Mouse (Mus musculus) forebrain, embryonic 12.5 days (tissue): ENCODE data around the gene Smyd4. TPM values are rescaled to one million over a fixed set of nuclear protein-coding genes. Genes with fewer than 3 reads are reported as not detected.
A peak's percentile ranks its signal among the peaks of the same experiment; 100 is the strongest.

Experiments used
- ATAC-seq: fragments of 200-750 bp; cut with Nextera tagmentation; 2 replicates; pipeline ENCODE4 v1.8.0; 2017; ENCODE audit warnings: moderate TSS enrichment; ENCODE audit not compliant: low FRiP score
- H3K27ac ChIP-seq: fragments of 300-500 bp; sonication (generic); 2 replicates; pipeline ENCODE4 v1.5.1; 2016; ENCODE audit warnings: mild to moderate bottlenecking
- H3K27me3 ChIP-seq: fragments of 300-500 bp; sonication (generic); 2 replicates; pipeline ENCODE4 v1.6.1; 2016; ENCODE audit warnings: mild to moderate bottlenecking
- H3K36me3 ChIP-seq: fragments of 300-500 bp; sonication (generic); replicated peaks from 2 replicates; pipeline ENCODE4 v1.6.1; 2016; ENCODE audit warnings: mild to moderate bottlenecking
- H3K4me1 ChIP-seq: fragments of 300-500 bp; sonication (generic); 2 replicates; pipeline ENCODE4 v1.6.1; 2016
- H3K4me2 ChIP-seq: fragments of 300-500 bp; sonication (generic); 2 replicates; pipeline ENCODE4 v1.6.1; 2016; ENCODE audit warnings: mild to moderate bottlenecking, moderate library complexity
- H3K4me3 ChIP-seq: fragments of 300-500 bp; sonication (generic); replicated peaks from 2 replicates; pipeline ENCODE4 v1.5.1; 2016; ENCODE audit warnings: mild to moderate bottlenecking
- H3K9ac ChIP-seq: fragments of 300-500 bp; sonication (generic); 2 replicates; pipeline ENCODE4 v1.6.1; 2016; ENCODE audit warnings: mild to moderate bottlenecking
- H3K9me3 ChIP-seq: fragments of 300-500 bp; sonication (generic); 2 replicates; pipeline ENCODE4 v1.6.1; 2016
- whole genome bisulfite sequencing: fragments of 180-500 bp; shearing (Covaris S2); methylation state at CpG from one replicate; pipeline ENCODE4 v1.1.7; 2016; 5-methylcytosine and 5-hydroxymethylcytosine counted together
- polyA plus RNA-seq: library from polyadenylated mRNA; unstranded; fragments of >200 nt; fragmentation: Nextera tagmentation; extraction: Ambion mirVana; gene quantifications from 2 replicates; pipeline ENCODE4 v1.2.1, GENCODE M21; 2016

The Smyd4 gene
- 20.0 and 21.0 TPM in 2 replicates for polyA plus RNA-seq

- H3K4me3 ChIP-seq: peak within 1 kb of the TSS; percentile 79
- H3K27ac ChIP-seq: peak within 1 kb of the TSS; percentile 54
- peaks cover 20% of the 10 kb centered on the region for H3K4me1 ChIP-seq
- no peaks in the 10 kb centered on the region for H3K27me3 ChIP-seq
- under 1% methylated on average over 56 of the region's 56 CpGs for WGBS
- peak within 1 kb of the TSS; percentile 84 for H3K4me2 ChIP-seq
- H3K9ac ChIP-seq: peak within 1 kb of the TSS; percentile 73
- H3K36me3 ChIP-seq: no peaks in the 10 kb centered on the region
- ATAC-seq: peak; percentile 100
- no peaks in the 10 kb centered on the region for H3K9me3 ChIP-seq
Observed at GRCm38 (mm10) chr11:75348199-75348889, at the start of gene Smyd4, which contains the start of gene Rpa1. Gene Smyd4 (plus strand): TSS chr11:75348433. Gene Rpa1 (minus strand): TSS chr11:75348324.

GRCm38 (mm10) chr11:75298491-75298890 lies 49.7 kb upstream of the Smyd4 start:
- Histone ChIP-seq H3K36me3 (peaks cover 36% of the 10 kb centered on the region), H3K9ac (no peak overlapping the region), H3K4me3 (no peak overlapping the region), H3K4me1 (peaks cover 15% of the 10 kb centered on the region), H3K9me3 (no peaks in the 10 kb centered on the region), H3K4me2 (no peak overlapping the region), H3K27ac (no peak overlapping the region), H3K27me3 (peaks cover 3% of the 10 kb centered on the region; the same call in 1 of the 2 replicates)
- no peak for ATAC-seq
- WGBS: 69% methylated on average over 11 of the region's 11 CpGs

DNA sequence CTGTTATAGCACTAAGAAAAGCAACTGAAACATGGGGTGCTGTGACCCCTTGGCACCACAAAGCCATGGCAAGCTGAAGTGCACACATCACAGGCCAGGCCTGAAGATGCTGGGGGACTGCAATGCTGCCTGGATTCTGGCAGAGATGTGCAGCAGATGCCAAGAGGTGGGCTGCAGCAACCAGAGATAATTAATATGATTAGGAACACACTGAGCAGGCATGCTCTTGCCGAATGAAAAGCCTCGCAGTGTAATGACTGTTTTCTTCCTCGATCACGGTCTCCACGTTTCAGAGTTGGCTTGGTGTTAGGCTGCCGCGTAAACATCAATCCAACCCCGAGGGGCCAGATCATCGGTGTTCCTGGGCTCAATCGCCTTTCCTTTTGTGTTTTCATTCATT lies 48.4 kb upstream of the Smyd4 start:
- Histone ChIP-seq H3K27ac (peak overlapping the region; percentile 38; the same call in 1 of the 2 replicates), H3K4me1 (peaks cover 4% of the 10 kb centered on the region; the same call in 1 of the 2 replicates), H3K4me2 (no peak overlapping the region), H3K27me3 (no peaks in the 10 kb centered on the region), H3K36me3 (peaks cover 40% of the 10 kb centered on the region), H3K9ac (no peak overlapping the region), H3K9me3 (no peaks in the 10 kb centered on the region), H3K4me3 (no peak overlapping the region)
- ATAC-seq: 0 out of 2 replicates have a peak, but pooled peaks have one; percentile 17
- WGBS: 72% methylated on average over 10 of the region's 10 CpGs

DNA sequence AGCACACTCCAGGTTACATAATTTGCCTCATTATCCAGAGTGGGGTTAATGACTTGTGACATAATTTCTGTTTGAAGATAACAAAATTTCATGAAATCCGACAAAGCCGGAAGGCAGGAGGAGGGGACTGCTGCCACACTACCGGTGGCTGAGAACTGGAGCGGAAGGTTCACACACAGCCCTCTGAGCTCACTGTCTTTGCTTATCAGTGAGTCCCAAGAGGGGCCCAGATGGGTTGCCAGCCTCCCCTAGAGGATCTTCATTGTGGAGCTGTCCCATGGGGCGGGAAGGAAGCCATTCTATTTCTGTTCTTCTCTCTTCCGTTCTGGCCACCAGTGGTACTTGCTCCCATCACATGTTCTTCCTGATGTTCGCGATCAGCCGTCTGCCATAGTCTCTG lies 47.3 kb upstream of the Smyd4 start:
- ATAC-seq: no peak
- Histone ChIP-seq H3K4me1 (peaks cover 4% of the 10 kb centered on the region; the same call in 1 of the 2 replicates), H3K9ac (no peak overlapping the region), H3K36me3 (peaks cover 51% of the 10 kb centered on the region), H3K9me3 (no peaks in the 10 kb centered on the region), H3K27me3 (no peaks in the 10 kb centered on the region), H3K4me3 (no peak overlapping the region), H3K4me2 (no peak overlapping the region), H3K27ac (no peak overlapping the region)
- WGBS: 89% methylated on average over 9 of the region's 9 CpGs

DNA sequence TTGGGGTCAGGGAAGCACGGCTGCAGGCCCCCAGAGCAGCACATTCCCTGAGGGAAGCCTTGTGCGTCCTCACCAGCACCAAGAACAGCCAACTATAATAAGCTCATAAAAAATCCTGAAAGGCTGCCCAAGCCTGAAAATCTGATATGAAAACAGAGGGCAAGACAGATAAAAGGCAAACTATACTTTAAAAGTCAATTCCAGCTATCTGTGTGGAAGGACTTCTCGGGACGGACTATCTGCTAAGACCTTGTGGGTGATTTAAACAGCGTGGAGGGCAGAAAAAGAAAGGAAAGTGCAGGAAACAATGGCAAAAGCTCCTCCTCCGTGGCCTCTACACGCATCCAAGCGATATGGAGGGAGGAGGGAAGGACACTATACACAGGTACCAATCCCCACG lies 43.4 kb upstream of the Smyd4 start:
- Histone ChIP-seq H3K27me3 (no peaks in the 10 kb centered on the region), H3K4me1 (no peaks in the 10 kb centered on the region; the same call in 1 of the 2 replicates), H3K4me3 (no peak overlapping the region), H3K27ac (no peak overlapping the region), H3K9me3 (no peaks in the 10 kb centered on the region), H3K36me3 (peaks cover 81% of the 10 kb centered on the region), H3K4me2 (no peak overlapping the region), H3K9ac (no peak overlapping the region)
- WGBS: 88% methylated on average over 9 of the region's 9 CpGs
- no peak for ATAC-seq

DNA sequence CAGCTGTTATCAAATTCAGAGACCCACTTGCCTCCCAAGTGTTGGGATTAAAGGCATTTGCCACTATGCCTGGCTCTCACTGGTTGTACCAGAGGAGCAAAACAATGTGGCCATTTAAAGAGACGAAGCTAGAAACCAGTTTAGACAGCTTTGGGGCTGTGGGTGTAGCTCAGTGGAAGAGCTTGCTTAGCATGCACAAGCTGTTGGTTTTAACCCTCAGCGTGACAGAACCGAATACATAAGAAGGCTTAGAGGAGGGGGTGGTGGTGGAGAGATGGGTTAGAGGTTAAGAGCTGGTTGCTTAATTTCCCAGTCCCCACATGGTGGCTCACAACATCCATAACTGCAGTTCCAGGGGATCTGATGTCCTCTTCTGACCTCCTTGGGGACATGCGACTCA lies 39.6 kb upstream of the Smyd4 start:
- no peaks in the 10 kb centered on the region for H3K27me3 ChIP-seq
- no peak overlapping the region for H3K4me2 ChIP-seq
- no peak overlapping the region for H3K9ac ChIP-seq
- no peaks in the 10 kb centered on the region for H3K9me3 ChIP-seq
- peaks cover 88% of the 10 kb centered on the region for H3K36me3 ChIP-seq
- no peak for ATAC-seq
- 83% methylated on average over 4 of the region's 4 CpGs for WGBS
- H3K4me3 ChIP-seq: no peak overlapping the region
- H3K27ac ChIP-seq: no peak overlapping the region
- H3K4me1 ChIP-seq: no peaks in the 10 kb centered on the region; the same call in 1 of the 2 replicates

DNA sequence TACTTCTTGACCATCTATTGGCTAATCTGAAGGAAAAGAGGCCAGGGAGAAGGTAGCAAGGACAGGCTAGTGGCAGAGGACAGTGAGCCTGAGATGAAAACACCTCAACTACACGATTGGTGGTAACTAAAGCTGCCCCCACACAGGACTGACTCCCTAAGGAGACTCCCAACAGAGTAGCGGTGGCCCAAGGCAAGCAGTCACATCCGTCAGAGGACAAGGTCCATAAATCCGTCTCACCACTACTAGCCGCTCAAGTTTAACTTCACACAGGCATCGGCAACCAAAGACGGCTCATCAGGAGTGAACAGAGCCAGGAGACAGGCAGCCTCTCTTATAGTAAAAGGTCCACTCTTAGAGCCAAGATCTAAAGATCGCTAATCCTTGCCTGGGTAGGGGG lies 37.4 kb upstream of the Smyd4 start:
- no peak for ATAC-seq
- Histone ChIP-seq H3K36me3 (peaks cover 89% of the 10 kb centered on the region), H3K4me1 (no peaks in the 10 kb centered on the region; the same call in 1 of the 2 replicates), H3K27me3 (no peaks in the 10 kb centered on the region), H3K27ac (no peak overlapping the region), H3K9me3 (no peaks in the 10 kb centered on the region), H3K4me3 (no peak overlapping the region), H3K4me2 (no peak overlapping the region), H3K9ac (no peak overlapping the region)
- 90% methylated on average over 8 of the region's 8 CpGs for WGBS

DNA sequence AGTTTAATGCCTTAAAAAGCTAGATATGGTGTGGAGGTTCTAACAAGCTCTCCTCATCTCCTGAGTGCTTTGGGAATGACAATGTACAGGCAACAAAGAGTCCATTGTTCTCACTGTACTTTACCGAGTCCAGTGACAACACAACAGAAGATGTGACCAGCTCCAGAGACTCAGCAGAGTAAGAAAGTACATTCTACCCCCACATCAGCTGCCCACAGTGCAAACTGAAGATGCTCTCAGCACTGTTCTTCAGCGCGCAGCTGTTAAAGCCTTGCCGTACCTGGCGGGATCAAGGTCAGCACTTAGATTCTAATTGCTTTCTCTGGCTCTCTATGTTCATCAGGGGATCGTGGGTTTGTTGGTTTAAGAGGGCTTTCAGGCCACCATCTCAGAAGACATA lies 36.5 kb upstream of the Smyd4 start:
- Histone ChIP-seq H3K9ac (no peak overlapping the region), H3K4me1 (no peaks in the 10 kb centered on the region; the same call in 1 of the 2 replicates), H3K27ac (no peak overlapping the region), H3K36me3 (peaks cover 84% of the 10 kb centered on the region), H3K4me3 (no peak overlapping the region), H3K9me3 (no peaks in the 10 kb centered on the region), H3K4me2 (no peak overlapping the region), H3K27me3 (no peaks in the 10 kb centered on the region)
- no peak for ATAC-seq
- 89% methylated on average over 6 of the region's 6 CpGs for WGBS

GRCm38 (mm10) chr11:75313834-75314233 lies 34.4 kb upstream of the Smyd4 start:
- Histone ChIP-seq H3K27me3 (no peaks in the 10 kb centered on the region), H3K4me2 (no peak overlapping the region), H3K36me3 (peaks cover 69% of the 10 kb centered on the region), H3K4me1 (peaks cover under 1% of the 10 kb centered on the region; the same call in 1 of the 2 replicates), H3K9ac (no peak overlapping the region), H3K27ac (no peak overlapping the region), H3K9me3 (no peaks in the 10 kb centered on the region), H3K4me3 (no peak overlapping the region)
- 93% methylated on average over 8 of the region's 8 CpGs for WGBS
- no peak for ATAC-seq

DNA sequence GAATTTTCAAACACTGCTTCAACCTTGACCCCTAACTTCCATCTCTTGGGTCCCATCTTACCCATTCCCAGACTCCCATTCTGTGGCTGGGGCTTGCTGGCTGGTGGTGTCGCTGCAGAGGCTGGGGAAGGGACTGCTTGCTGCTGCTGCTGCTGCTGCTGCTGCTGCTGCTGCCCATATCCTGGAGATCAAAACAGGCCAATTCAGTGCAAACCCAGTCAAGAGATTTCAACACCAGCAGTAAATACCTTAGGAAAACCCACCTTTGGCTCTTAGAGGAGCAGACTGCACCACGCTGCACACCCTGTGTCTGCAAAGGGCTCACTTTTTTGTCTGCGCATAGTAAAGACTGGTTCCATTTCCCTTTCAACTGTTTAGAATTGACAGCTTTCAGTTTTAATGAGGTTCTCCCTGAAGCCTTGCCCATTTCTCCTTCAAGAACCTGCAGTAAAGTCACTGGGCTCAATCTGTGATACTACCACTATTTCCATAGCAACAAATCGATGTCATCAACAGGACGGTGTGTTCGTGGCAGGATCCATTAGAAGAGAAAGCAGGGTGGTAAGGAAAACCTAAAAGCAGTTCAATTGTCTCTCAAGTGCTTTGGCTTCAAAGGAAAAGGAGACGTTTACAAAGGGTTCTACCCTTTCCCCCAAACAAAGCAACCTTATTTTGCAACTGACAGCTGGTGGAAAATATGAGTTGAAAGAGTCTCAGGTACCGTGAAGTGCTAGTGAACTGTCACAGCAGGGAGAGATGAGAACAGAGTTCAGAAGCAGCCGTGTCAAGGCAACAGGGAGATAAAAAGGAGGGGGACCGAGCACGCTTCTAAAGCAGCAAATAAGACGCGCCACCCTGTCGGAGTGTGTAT lies 29.6 kb upstream of the Smyd4 start:
- H3K9me3 ChIP-seq: no peaks in the 10 kb centered on the region
- ATAC-seq: no peak
- H3K36me3 ChIP-seq: peaks cover 25% of the 10 kb centered on the region
- H3K9ac ChIP-seq: no peak overlapping the region
- 0 out of 2 replicates have a peak overlapping the region, but pooled peaks have one; percentile 19 for H3K27ac ChIP-seq
- H3K27me3 ChIP-seq: no peaks in the 10 kb centered on the region
- peaks cover 16% of the 10 kb centered on the region for H3K4me1 ChIP-seq
- no peak overlapping the region for H3K4me2 ChIP-seq
- H3K4me3 ChIP-seq: no peak overlapping the region
- 65% methylated on average over 14 of the region's 14 CpGs for WGBS

DNA sequence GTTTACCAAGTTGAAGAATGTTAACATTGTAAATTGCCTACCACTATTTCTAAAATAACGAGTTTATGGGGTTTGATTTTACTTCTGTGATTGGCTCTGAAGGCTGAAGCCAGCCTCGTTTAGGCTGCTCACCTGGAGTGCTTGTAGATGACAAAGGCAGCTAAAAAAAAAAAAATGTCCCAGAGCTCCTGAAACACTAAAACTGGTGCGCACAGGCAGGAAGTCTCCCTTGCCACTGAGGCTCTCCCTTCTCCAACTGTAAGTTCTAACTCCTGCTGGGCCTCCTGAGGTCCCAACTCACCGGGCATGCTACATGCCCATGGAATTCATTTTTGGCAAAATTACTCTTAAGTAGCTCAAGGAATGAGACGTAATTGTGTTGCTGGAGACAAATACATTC lies 29.0 kb upstream of the Smyd4 start:
- H3K4me2 ChIP-seq: no peak overlapping the region
- no peak for ATAC-seq
- peaks cover 18% of the 10 kb centered on the region for H3K36me3 ChIP-seq
- 59% methylated on average over 5 of the region's 5 CpGs for whole genome bisulfite sequencing
- H3K9me3 ChIP-seq: no peaks in the 10 kb centered on the region
- no peak overlapping the region for H3K9ac ChIP-seq
- peaks cover 16% of the 10 kb centered on the region for H3K4me1 ChIP-seq
- no peak overlapping the region for H3K4me3 ChIP-seq
- H3K27me3 ChIP-seq: no peaks in the 10 kb centered on the region
- no peak overlapping the region for H3K27ac ChIP-seq

DNA sequence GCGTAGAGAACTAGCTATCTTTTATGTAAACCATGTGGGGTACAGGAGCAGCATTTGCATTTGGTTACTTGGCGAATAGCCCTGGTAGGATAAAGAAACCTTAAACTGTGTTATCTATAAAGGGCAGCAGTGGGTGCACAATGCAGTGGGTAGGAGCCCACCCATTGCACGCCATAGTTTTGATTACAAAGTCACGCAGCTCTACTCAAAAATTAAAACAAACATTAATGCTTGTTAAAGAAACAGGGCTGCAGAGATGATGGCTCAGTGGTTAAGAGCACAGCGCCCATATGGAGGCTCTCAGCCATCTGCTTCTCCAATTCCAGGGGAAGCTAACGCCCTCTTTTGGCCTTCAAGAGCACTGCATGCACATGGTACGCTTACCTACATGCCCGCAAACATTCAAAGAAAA lies 24.9 kb upstream of the Smyd4 start:
- ATAC-seq: no peak
- Histone ChIP-seq H3K27ac (no peak overlapping the region), H3K9me3 (no peaks in the 10 kb centered on the region), H3K4me3 (no peak overlapping the region), H3K36me3 (peaks cover 13% of the 10 kb centered on the region), H3K9ac (no peak overlapping the region), H3K4me2 (no peak overlapping the region), H3K4me1 (peaks cover 16% of the 10 kb centered on the region), H3K27me3 (no peaks in the 10 kb centered on the region)
- WGBS: 81% methylated on average over 8 of the region's 8 CpGs
